Mouse (Mus musculus) forebrain, embryonic 14.5 days (tissue): ENCODE data around the gene Tbc1d13. TPM values are rescaled to one million over a fixed set of nuclear protein-coding genes. Genes with fewer than 3 reads are reported as not detected.
A peak's percentile ranks its signal among the peaks of the same experiment; 100 is the strongest.
"Not testable (repeated sequence)": the region's sequence is repeated elsewhere in the genome, so short reads cannot be mapped to it uniquely, and the experiment has no call there.

ENCODE experiments used
- ATAC-seq: fragments of 200-750 bp; cut with Nextera tagmentation; 2 replicates; pipeline ENCODE4 v1.8.0; 2017; ENCODE audit warnings: mild to moderate bottlenecking, moderate library complexity
- DNase-seq: peaks from one replicate; pipeline ENCODE4 v3.0.0-alpha.2; 2015; ENCODE audit warnings: low spot score
- H3K27ac ChIP-seq: fragments of 300-500 bp; sonication (generic); 2 replicates; pipeline ENCODE4 v1.5.1; 2014; ENCODE audit warnings: low read depth, mild to moderate bottlenecking, control low read depth, low read length, moderate library complexity
- H3K27me3 ChIP-seq: fragments of 300-500 bp; sonication (generic); replicated peaks from 2 replicates; pipeline ENCODE4 v1.6.1; 2014; ENCODE audit warnings: low read length, control low read depth, mixed read lengths; ENCODE audit not compliant: control insufficient read depth, insufficient read depth
- H3K36me3 ChIP-seq: fragments of 300-500 bp; sonication (generic); 2 replicates; pipeline ENCODE4 v1.6.1; 2014; ENCODE audit warnings: low read length, control low read depth; ENCODE audit not compliant: control insufficient read depth, insufficient read depth
- H3K4me1 ChIP-seq: fragments of 300-500 bp; sonication (generic); 2 replicates; pipeline ENCODE4 v1.6.1; 2014; ENCODE audit warnings: antibody characterized with exemption, low read length, control low read depth; ENCODE audit not compliant: control insufficient read depth, insufficient read depth
- H3K4me2 ChIP-seq: fragments of 300-500 bp; sonication (generic); 2 replicates; pipeline ENCODE4 v1.6.1; 2014; ENCODE audit warnings: mild to moderate bottlenecking, control low read depth, low read length
- H3K4me3 ChIP-seq: fragments of 300-500 bp; sonication (generic); 2 replicates; pipeline ENCODE4 v1.5.1; 2014; ENCODE audit warnings: low read depth, low read length, control low read depth
- H3K9ac ChIP-seq: fragments of 300-500 bp; sonication (generic); 2 replicates; pipeline ENCODE4 v1.6.1; 2014; ENCODE audit warnings: mild to moderate bottlenecking, low read length, control low read depth, moderate library complexity
- H3K9me3 ChIP-seq: fragments of 300-500 bp; sonication (generic); replicated peaks from 2 replicates; pipeline ENCODE4 v1.6.1; 2016; ENCODE audit warnings: low read length, control low read depth, mixed read lengths; ENCODE audit not compliant: control insufficient read depth
- WGBS: fragments of 180-500 bp; shearing (Covaris S2); extraction: QIAGEN DNeasy Blood & Tissue Kit; methylation state at CpG from one replicate; pipeline ENCODE4 v1.1.7; 2014; 5-methylcytosine and 5-hydroxymethylcytosine counted together
- polyA plus RNA-seq: library from polyadenylated mRNA; unstranded; fragments of >200 nt; fragmentation: Nextera tagmentation; extraction: Ambion mirVana; gene quantifications from 2 replicates; pipeline ENCODE4 v1.2.1, GENCODE M21; 2014

The Tbc1d13 gene
- polyA plus RNA-seq, 1 experiment from 2014 or later, result 16.4 TPM

GRCm38 (mm10) chr2:30122766-30123165 is 10.8 kb upstream of the Tbc1d13 start:
- Histone ChIP-seq H3K4me2 (no peak overlapping the region), H3K9me3 (no peaks in the 10 kb centered on the region), H3K9ac (0 out of 2 replicates have a peak overlapping the region, but pooled peaks have one; percentile 7), H3K27ac (no peak overlapping the region), H3K36me3 (no peaks in the 10 kb centered on the region), H3K4me1 (peaks cover 21% of the 10 kb centered on the region), H3K27me3 (no peaks in the 10 kb centered on the region), H3K4me3 (no peak overlapping the region)
- WGBS, result 89% methylated on average over 5 of the region's 5 CpGs
- no peak for ATAC-seq
- DNase-seq, result no peak

DNA sequence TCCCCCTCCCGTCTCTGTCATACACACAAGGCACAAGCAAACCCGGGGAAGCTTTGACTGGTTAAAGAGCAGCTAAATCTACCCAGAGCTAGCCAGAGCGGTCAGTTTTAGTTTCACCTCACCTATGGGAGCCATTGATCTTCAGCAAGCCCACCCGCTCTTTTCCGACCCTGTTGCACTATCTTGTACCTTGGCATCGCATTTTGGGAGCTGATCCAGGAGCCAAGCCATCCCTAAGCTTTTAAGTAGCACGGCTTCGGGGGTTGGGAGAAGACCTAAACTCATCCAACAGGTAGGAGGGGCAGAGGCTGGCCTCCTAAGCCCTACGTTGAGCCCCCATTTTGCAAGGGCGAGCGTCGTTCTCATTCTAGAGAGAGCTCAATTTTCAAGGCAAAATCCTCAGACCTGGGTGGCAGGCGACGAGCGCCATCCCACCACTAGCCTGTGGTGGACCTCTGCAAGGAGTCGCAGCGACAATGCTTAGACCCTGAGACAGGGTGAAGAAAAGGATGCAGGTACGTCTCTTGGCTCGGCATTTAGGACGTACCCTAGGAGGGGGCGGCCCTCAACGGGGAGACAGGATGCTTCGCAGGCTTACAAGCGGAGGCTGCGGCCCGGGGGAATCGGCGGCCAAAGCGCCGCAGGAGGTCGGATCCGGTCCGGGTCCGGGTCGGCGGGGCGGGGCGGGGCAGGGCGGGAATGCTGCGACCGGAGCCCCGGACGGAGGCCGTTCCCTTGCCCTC is 9.6 kb upstream of the Tbc1d13 start:
- WGBS, result 1% methylated on average over 42 of the region's 44 CpGs
- no peaks in the 10 kb centered on the region for H3K27me3 ChIP-seq
- ATAC-seq, result peak; percentile 72
- H3K4me2 ChIP-seq, result peak overlapping the region; percentile 58
- no peaks in the 10 kb centered on the region for H3K9me3 ChIP-seq
- no peak for DNase-seq
- peak overlapping the region; percentile 68 for H3K4me3 ChIP-seq
- H3K4me1 ChIP-seq, result peaks cover 21% of the 10 kb centered on the region
- peak overlapping the region; percentile 91; the same call in 1 of the 2 replicates for H3K27ac ChIP-seq
- no peaks in the 10 kb centered on the region for H3K36me3 ChIP-seq
- H3K9ac ChIP-seq, result peak overlapping the region; percentile 86

DNA sequence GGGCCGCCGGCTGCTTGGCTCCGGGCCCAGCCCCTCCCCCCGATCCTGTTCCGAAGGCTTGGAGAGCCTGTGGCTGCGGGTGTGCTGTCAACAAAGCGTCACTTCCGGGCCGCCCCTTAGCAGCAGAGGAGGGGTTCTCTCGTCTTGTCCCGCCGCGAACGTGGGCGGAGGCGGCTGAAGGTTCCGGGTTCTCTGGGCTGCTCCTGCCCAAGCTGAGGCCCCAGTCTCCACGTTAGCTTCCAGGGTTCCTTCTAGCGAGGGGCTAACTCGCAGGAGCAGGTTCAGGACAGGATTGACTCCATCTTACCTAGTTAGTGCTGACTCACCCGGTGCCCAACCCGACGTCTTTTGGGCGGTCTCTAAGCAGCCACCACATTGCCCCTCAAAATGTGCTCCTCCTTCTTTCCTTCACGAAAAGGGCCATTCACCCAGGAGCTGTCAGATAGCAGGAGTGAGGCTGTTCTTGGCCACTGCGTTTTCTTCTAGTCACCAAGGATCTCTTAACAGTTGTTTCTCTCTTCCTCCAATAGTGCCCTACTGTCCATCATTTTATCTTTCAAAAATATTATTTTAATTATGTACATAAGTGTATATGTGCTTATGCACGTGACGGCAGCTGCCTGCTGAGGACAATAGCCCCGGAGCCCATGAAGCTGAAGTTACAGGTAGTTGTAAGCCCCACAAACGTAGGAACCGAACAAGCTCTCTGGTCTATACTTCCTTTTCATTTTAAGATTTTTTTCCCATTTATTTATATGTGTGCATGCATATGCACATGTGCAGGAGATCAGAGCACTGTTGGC is 8.9 kb upstream of the Tbc1d13 start, which contains the start of gene Zer1:
Gene Zer1, minus strand, starts transcription at position 114 of the 803 bp plus-strand sequence.
- ATAC-seq, result peak; percentile 97
- H3K36me3 ChIP-seq, result no peaks in the 10 kb centered on the region
- WGBS, result 9% methylated on average over 31 of the region's 31 CpGs

DNA sequence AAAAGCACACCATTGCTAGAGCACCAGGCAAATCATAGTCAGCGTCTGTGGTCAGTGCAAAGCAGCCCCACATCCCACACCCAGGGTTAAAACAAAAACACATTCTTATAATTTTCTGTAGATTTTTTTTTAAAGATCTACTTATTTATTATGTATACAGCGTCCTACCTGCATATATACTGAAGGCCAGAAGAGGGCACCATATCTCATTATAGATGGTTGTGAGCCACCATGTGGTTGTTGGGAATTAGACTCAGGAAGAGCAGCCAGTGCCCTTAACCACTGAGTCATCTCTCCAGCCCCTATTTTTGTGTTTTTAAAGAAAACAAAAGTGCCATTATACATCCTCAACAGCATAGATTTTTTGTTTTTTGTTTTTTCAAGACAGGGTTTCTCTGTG is 4.8 kb upstream of the Tbc1d13 start:
- Histone ChIP-seq H3K4me1 (peaks cover 4% of the 10 kb centered on the region), H3K27ac (no peak overlapping the region), H3K27me3 (no peaks in the 10 kb centered on the region), H3K9me3 (no peaks in the 10 kb centered on the region), H3K36me3 (no peaks in the 10 kb centered on the region), H3K4me3 (no peak overlapping the region), H3K9ac (no peak overlapping the region), H3K4me2 (no peak overlapping the region)
- DNase-seq, result peak; percentile 75
- ATAC-seq, result no peak
- WGBS, result 15% methylated on average over 2 of the region's 2 CpGs

More for the DNA sequence above, 8.9 kb upstream of the Tbc1d13 start, which contains the start of gene Zer1:
- Histone ChIP-seq H3K9me3 (no peaks in the 10 kb centered on the region), H3K27ac (peak within 1 kb of the TSS; percentile 91), H3K4me2 (peak within 1 kb of the TSS; percentile 58), H3K9ac (peak within 1 kb of the TSS; percentile 86), H3K4me3 (peak within 1 kb of the TSS; percentile 68), H3K27me3 (no peaks in the 10 kb centered on the region), H3K4me1 (peaks cover 13% of the 10 kb centered on the region)
- DNase-seq, result peak; percentile 95

DNA sequence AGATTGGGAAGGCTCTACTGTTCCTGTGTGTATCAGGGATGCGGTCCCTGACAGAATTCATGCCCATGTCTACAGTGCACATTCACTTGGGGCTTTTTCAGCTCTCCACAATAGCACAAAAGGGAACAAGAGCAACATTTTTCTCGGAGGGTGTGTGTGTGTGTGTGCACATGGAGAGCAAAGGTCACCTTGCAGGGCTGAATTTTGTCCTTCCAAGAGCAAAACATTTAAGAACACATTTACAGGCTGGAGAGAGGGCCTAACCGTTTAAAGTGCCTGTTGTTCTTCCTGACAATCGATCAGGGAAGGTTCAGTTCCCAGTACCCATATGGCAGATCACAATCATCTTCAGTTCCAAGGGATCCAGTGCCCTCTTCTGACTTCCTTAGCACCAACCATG is 3.4 kb upstream of the Tbc1d13 start:
- no peaks in the 10 kb centered on the region for H3K9me3 ChIP-seq
- no peak for ATAC-seq
- DNase-seq, result no peak
- no peaks in the 10 kb centered on the region for H3K27me3 ChIP-seq
- WGBS, result 76% methylated on average over 4 of the region's 4 CpGs
- no peak overlapping the region for H3K4me2 ChIP-seq
- H3K4me3 ChIP-seq, result no peak overlapping the region
- peaks cover 14% of the 10 kb centered on the region for H3K4me1 ChIP-seq
- no peaks in the 10 kb centered on the region for H3K36me3 ChIP-seq
- no peak overlapping the region for H3K27ac ChIP-seq
- no peak overlapping the region for H3K9ac ChIP-seq

- H3K27ac ChIP-seq, DNase-seq, ATAC-seq, H3K27me3 ChIP-seq, H3K36me3 ChIP-seq, H3K4me3 ChIP-seq, H3K9me3 ChIP-seq, H3K4me2 ChIP-seq, H3K9ac ChIP-seq: not testable (repeated sequence)
- WGBS, result 65% methylated on average over 5 of the region's 5 CpGs
- peaks cover 17% of the 10 kb centered on the region for H3K4me1 ChIP-seq
These were observed 2.3 kb upstream of the Tbc1d13 start for GRCm38 (mm10) chr2:30131240-30131639.

DNA sequence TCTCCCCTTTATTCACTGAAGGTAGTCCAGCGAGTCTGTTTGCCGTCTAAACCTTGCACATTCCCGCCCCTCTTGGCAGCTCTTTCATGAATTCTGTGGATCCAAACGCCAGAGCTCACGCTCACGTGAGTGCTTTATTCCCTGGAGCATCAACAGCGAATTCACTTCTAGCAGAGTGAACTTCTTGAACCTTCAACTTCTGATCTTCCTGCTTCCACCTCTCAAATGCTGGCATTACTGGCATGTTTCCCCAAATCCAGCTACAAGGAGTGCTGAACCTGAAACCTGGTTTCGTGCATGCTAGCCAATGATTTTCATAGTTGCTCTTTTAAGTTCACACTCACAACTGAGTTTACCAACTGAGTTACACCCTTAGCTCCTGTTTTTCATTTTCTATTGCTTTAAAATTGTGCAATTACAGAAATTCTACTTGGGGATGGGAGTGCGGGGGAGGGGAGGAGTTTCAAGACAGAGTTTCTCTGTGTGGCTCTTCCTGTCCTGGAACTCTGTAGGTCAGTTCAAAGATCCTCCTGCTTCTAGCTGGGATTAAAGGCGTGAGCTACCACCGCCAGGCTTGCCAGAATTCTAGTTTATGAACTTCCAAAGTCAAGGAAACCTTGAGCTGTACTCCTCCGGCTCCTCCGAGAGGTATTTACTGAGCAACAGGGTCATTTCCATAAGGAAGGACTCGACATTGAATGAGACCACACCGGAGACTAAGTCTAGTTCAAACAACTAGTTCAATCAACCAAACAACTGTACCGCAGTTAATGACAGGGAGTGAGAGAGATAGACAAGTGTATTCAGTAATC is 539 bp upstream of the Tbc1d13 start:
- Histone ChIP-seq H3K9ac (peak overlapping the region; percentile 83), H3K4me3 (peak overlapping the region; percentile 83), H3K36me3 (peaks cover 12% of the 10 kb centered on the region; the same call in 1 of the 2 replicates), H3K27ac (no peak overlapping the region), H3K4me1 (peaks cover 17% of the 10 kb centered on the region), H3K4me2 (peak overlapping the region; percentile 95), H3K9me3 (no peaks in the 10 kb centered on the region), H3K27me3 (no peaks in the 10 kb centered on the region)
- 20% methylated on average over 16 of the region's 16 CpGs for WGBS
- DNase-seq, result no peak
- no peak for ATAC-seq

DNA sequence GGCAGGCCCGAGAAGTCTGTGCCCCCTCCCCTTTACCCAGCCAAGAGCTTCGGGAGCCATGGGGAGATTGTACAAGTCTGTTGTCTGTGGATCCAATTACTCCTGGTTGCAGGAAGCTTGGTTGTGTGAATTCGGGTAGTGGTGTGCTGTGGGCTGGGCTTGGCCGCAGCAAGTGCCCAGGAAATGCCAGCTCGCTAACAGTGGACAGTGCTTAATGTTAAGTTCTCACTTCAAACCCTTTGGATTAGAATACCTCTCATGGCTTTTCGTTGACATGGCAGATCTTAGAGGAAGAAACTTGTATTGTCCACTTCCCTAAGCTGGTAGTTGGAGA is 799 bp downstream of the Tbc1d13 start:
- Histone ChIP-seq H3K9ac (peak overlapping the region; percentile 83), H3K27ac (no peak overlapping the region; the same call in 1 of the 2 replicates), H3K4me3 (peak overlapping the region; percentile 83), H3K4me2 (peak overlapping the region; percentile 95), H3K9me3 (no peaks in the 10 kb centered on the region), H3K27me3 (no peaks in the 10 kb centered on the region), H3K4me1 (peaks cover 17% of the 10 kb centered on the region), H3K36me3 (peaks cover 24% of the 10 kb centered on the region)
- no peak; the same call in 1 of the 2 replicates for ATAC-seq
- no peak for DNase-seq
- 21% methylated on average over 6 of the region's 6 CpGs for WGBS
